Mouse (Mus musculus): ENCODE results near the gene Rhog.

DNA sequence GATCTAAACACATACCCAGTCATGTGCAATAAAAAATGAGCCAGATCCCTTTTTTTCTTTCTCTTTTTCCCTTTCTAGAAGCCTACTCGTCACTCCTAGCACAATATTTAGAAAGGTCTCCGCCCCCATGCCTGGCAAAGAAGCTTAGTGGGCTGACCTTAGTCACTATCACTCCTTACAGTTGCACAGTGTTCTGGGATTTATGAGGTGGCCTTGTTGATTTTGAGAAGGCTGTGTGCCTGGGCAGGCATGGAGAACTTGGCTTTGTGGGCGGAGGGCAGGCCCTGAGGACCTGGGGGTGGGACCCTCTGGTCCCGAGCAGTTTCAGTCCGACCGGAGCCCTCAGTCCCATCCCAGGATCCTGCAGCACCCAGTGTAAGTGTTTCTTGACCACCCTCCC, 26.0 kb downstream of the Rhog start:
- TF ChIP-seq POLR2A (IDR thresholded peaks at IDR 0.05; ENCODE audit: insufficient read depth, low read length) (no peak), EP300 (IDR thresholded peaks at IDR 0.05; ENCODE audit: insufficient read depth, low read depth, low read length) (no peak)
